Mouse (Mus musculus) Muller cell, postnatal 12 days (primary cell): ENCODE data around the gene Ubald1.
A peak's percentile ranks its signal among the peaks of the same experiment; 100 is the strongest.

ENCODE experiments used
- DNase-seq: peaks from one replicate; pipeline ENCODE4 v3.0.0-alpha.2; 2015; ENCODE audit errors: inconsistent ontology term

Ubald1 gene

GRCm38 (mm10) chr16:4871926-4872325, 8.2 kb downstream of the Ubald1 start:
- no peak for DNase-seq

GRCm38 (mm10) chr16:4870490-4870889, 9.6 kb downstream of the Ubald1 start:
- DNase-seq, result no peak

GRCm38 (mm10) chr16:4866101-4866695, 13.9 kb downstream of the Ubald1 start:
- DNase-seq, result no peak

GRCm38 (mm10) chr16:4863742-4864141, 16.4 kb downstream of the Ubald1 start:
- no peak for DNase-seq

- peak; percentile 62 for DNase-seq
Measured at GRCm38 (mm10) chr16:4862863-4863483, 17.1 kb downstream of the Ubald1 start.

- no peak for DNase-seq
Measured at GRCm38 (mm10) chr16:4861392-4861791, 18.7 kb downstream of the Ubald1 start.

- no peak for DNase-seq
Measured at GRCm38 (mm10) chr16:4855046-4855650, 25.0 kb downstream of the Ubald1 start.

- DNase-seq, result no peak
Measured at GRCm38 (mm10) chr16:4850938-4851628, 29.0 kb downstream of the Ubald1 start.

- DNase-seq, result no peak
Measured at GRCm38 (mm10) chr16:4850361-4850760, 29.8 kb downstream of the Ubald1 start.

- no peak for DNase-seq
Measured at GRCm38 (mm10) chr16:4848090-4848489, 32.0 kb downstream of the Ubald1 start.

- no peak for DNase-seq
Measured at GRCm38 (mm10) chr16:4847041-4847440, 33.1 kb downstream of the Ubald1 start.

GRCm38 (mm10) chr16:4840231-4840630, 39.9 kb downstream of the Ubald1 start:
- no peak for DNase-seq

GRCm38 (mm10) chr16:4839552-4839951, 40.6 kb downstream of the Ubald1 start:
- no peak for DNase-seq

- DNase-seq, result no peak
Measured at GRCm38 (mm10) chr16:4837631-4838030, 42.5 kb downstream of the Ubald1 start.

GRCm38 (mm10) chr16:4835191-4835590, 44.9 kb downstream of the Ubald1 start, which contains the start of gene 4930562C15Rik:
TSS of gene 4930562C15Rik (plus strand) at chr16:4835416.
- no peak for DNase-seq

GRCm38 (mm10) chr16:4833858-4834257, 46.3 kb downstream of the Ubald1 start:
- no peak for DNase-seq

GRCm38 (mm10) chr16:4831650-4832419, 48.3 kb downstream of the Ubald1 start:
- no peak for DNase-seq

GRCm38 (mm10) chr16:4829271-4829900, 50.7 kb downstream of the Ubald1 start:
- DNase-seq, result no peak

GRCm38 (mm10) chr16:4827639-4828038, 52.5 kb downstream of the Ubald1 start:
- no peak for DNase-seq
